Mouse (Mus musculus): ENCODE measurements around the gene Nupl1.

Nupl1 gene

GRCm38 (mm10) chr14:60143234-60143633 is 108.0 kb downstream of the Nupl1 start:
- DNase-seq, result peak; percentile 20

- no peak for DNase-seq
Measured at GRCm38 (mm10) chr14:60138339-60138738, 112.9 kb downstream of the Nupl1 start.

- no peak for DNase-seq
Measured at GRCm38 (mm10) chr14:60137812-60138211, 113.4 kb downstream of the Nupl1 start.

DNA sequence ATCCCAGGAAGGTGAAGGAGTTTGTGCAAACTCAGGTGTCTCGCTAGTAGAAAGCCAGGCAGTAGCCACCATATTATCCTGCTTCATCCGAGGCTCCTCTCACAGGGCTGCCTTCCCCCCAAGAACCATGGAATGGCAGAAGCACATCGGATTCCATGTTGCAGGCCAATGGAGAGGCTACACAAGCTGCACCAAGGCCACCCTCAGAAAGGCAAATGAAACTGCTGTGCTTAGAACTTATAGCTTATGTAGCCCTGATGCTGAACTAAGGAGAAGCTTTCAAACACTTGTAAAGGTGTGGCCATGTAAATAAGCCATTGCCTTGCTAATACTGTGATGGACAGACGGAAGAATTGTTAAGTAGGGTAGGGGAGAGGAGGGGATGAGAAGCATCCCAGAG is 115.4 kb downstream of the Nupl1 start:
- DNase-seq, result no peak

DNA sequence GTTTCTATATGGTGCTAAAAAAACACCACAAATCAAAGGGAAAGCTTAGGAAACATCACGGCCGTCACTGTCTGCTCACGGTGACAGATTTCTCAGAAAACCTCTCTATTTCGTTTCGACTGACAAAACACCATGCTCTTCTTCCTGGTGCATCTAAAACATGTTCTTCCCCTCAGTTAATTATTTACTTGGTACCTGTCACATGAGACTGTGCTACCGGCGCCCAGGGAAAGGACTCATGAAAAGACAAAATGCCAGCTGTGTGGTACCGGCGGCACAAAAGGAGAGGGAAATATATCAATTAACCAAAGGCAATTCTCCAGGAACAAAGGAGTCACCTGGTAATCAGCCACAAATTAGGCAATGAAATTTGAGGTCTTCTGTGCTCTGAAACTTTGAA is 116.5 kb downstream of the Nupl1 start:
- DNase-seq, result no peak

Data from cerebellum, adult 11-12 months (tissue).